Mouse (Mus musculus): ENCODE results near the gene Fibp. TPM values are rescaled to one million over a fixed set of nuclear protein-coding genes. Genes with fewer than 3 reads are reported as not detected.
"Not testable (repeated sequence)": the region's sequence is repeated elsewhere in the genome, so short reads cannot be mapped to it uniquely, and the experiment has no call there.

Fibp gene
- polyA plus RNA-seq, 1 experiment from 2014 or later: 66.7 TPM

GRCm38 (mm10) chr19:5493301-5493721 lies 32.9 kb downstream of the Fibp start:
- not testable (repeated sequence) for ATAC-seq (replicated peaks; ENCODE audit: low FRiP score); DNase-seq (ENCODE audit: low spot score); H3K4me2 ChIP-seq; H3K27ac ChIP-seq (ENCODE audit: low read depth, low read length); H3K9ac ChIP-seq (ENCODE audit: low read depth, low read length); H3K9me3 ChIP-seq (ENCODE audit: control insufficient read depth, low read length); H3K27me3 ChIP-seq (replicated peaks; ENCODE audit: control insufficient read depth, insufficient read depth, low read length)
- H3K4me3 ChIP-seq (ENCODE audit: low read depth, low read length): peak overlapping the region; percentile 15; the same call in 1 of the 2 replicates
- H3K4me1 ChIP-seq (replicated peaks; ENCODE audit: control insufficient read depth, insufficient read depth, low read length): peaks cover 19% of the 10 kb centered on the region
- peaks cover 52% of the 10 kb centered on the region for H3K36me3 ChIP-seq (ENCODE audit: control insufficient read depth, insufficient read depth, low read length)
- 84% methylated on average over 9 of the region's 9 CpGs for WGBS

DNA sequence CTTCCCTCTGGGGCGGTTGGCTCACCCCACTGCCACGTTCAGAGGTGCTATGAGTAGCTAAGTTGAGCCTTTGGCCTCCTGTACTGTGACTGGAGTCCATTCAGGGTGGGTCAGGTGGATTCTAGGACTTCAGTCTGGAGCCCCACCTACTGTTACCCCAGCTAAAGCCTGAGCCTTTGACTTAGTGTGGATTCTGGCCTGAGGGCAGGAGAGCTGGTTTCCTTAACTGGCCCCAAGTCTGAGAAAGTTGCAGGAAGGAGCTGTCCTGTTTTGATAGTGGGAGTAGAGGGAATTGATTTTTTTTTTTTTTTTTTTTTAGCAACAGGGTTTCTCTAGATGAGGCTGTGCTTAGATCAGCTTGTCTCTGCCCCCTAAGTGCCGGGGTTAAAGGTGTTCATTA lies 33.9 kb downstream of the Fibp start:
- H3K36me3 ChIP-seq (ENCODE audit: control insufficient read depth, insufficient read depth, low read length): peaks cover 52% of the 10 kb centered on the region
- no peak overlapping the region for H3K9ac ChIP-seq (ENCODE audit: low read depth, low read length)
- no peak overlapping the region for H3K4me3 ChIP-seq (ENCODE audit: low read depth, low read length)
- ATAC-seq (replicated peaks; ENCODE audit: low FRiP score): no peak
- DNase-seq (ENCODE audit: low spot score): no peak
- H3K27me3 ChIP-seq (replicated peaks; ENCODE audit: control insufficient read depth, insufficient read depth, low read length): no peaks in the 10 kb centered on the region
- H3K4me2 ChIP-seq: no peak overlapping the region
- 84% methylated on average over 3 of the region's 3 CpGs for WGBS
- H3K4me1 ChIP-seq (replicated peaks; ENCODE audit: control insufficient read depth, insufficient read depth, low read length): peaks cover 16% of the 10 kb centered on the region
- no peak overlapping the region for H3K27ac ChIP-seq (ENCODE audit: low read depth, low read length)
- H3K9me3 ChIP-seq (ENCODE audit: control insufficient read depth, low read length): no peaks in the 10 kb centered on the region

DNA sequence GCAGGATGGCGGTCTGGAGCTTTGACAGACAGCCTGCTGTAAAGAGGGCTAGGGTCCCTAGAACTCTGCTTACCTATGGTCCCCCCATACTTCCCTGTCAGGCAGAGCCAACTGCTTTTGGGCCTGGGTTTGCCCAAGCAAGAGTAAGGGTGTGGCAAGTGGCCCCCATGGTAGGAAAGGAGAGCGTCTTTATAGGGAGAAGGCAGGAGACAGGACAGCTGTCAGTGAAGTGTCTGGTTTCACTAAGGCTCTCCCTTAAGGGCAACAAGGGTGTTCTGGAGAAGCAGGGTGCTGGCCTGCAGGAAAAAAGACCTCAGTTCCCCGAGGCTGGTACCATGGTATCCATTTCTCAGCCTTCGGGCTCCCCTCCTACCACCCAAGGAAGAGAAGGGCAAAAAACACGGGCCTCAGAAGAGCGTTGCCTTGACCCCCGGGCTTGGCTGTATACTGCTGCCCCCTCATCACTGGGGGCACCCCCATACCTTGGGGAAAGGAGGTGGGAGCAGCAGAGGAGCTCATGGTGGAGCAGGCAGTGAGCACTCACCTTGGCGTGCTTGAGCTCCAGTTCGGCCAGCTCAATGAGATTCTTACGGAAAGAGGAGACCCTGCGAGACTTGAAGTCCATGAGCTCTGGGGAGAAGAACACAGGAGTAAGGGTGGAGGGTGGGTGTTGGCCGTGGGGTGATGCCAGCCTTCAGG lies 35.1 kb downstream of the Fibp start:
- DNase-seq (ENCODE audit: low spot score) (no peak), ATAC-seq (replicated peaks; ENCODE audit: low FRiP score) (no peak)
- Histone ChIP-seq H3K27ac (ENCODE audit: low read depth, low read length) (no peak overlapping the region), H3K4me3 (ENCODE audit: low read depth, low read length) (no peak overlapping the region), H3K9ac (ENCODE audit: low read depth, low read length) (no peak overlapping the region), H3K9me3 (ENCODE audit: control insufficient read depth, low read length) (no peaks in the 10 kb centered on the region), H3K36me3 (ENCODE audit: control insufficient read depth, insufficient read depth, low read length) (peaks cover 52% of the 10 kb centered on the region), H3K4me1 (replicated peaks; ENCODE audit: control insufficient read depth, insufficient read depth, low read length) (peaks cover 12% of the 10 kb centered on the region), H3K4me2 (no peak overlapping the region), H3K27me3 (replicated peaks; ENCODE audit: control insufficient read depth, insufficient read depth, low read length) (no peaks in the 10 kb centered on the region)
- WGBS: 80% methylated on average over 12 of the region's 12 CpGs

- peaks cover 52% of the 10 kb centered on the region for H3K36me3 ChIP-seq (ENCODE audit: control insufficient read depth, insufficient read depth, low read length)
- H3K9me3 ChIP-seq (ENCODE audit: control insufficient read depth, low read length): no peaks in the 10 kb centered on the region
- no peak for ATAC-seq (replicated peaks; ENCODE audit: low FRiP score)
- H3K27me3 ChIP-seq (replicated peaks; ENCODE audit: control insufficient read depth, insufficient read depth, low read length): no peaks in the 10 kb centered on the region
- no peak overlapping the region for H3K4me3 ChIP-seq (ENCODE audit: low read depth, low read length)
- H3K9ac ChIP-seq (ENCODE audit: low read depth, low read length): no peak overlapping the region
- H3K4me1 ChIP-seq (replicated peaks; ENCODE audit: control insufficient read depth, insufficient read depth, low read length): peaks cover 12% of the 10 kb centered on the region
- no peak overlapping the region for H3K27ac ChIP-seq (ENCODE audit: low read depth, low read length)
- 83% methylated on average over 16 of the region's 16 CpGs for WGBS
- H3K4me2 ChIP-seq: no peak overlapping the region
- DNase-seq (ENCODE audit: low spot score): no peak
Measured at GRCm38 (mm10) chr19:5496052-5496370, 35.6 kb downstream of the Fibp start.

DNA sequence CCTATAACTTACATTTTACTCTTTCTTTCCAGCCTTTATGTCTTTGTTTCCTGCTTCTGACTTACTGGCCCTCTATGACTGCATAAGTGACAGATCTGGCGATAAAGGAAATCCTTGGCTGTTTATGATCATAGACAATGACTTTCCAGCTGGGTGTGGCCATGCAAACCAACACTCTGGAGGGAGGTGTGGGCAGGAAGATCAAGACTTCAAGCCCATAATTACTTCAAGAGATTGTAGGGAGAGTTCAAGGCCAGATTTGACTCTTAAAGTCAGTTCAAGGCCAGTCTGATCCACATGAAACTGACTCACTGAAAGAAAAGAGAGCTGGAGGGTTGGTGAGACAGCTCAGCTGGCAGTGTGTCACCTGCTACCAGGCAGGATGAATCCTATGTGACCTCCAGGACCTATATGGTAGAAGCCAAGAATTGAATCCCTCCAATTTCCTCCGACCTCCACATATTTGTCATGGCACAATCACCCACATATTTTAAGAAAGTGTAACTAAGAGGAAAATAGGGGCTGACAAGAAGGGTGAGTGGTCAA lies 40.0 kb downstream of the Fibp start:
- H3K4me2 ChIP-seq: no peak overlapping the region
- peaks cover 22% of the 10 kb centered on the region; the same call in 1 of the 2 replicates for H3K36me3 ChIP-seq (ENCODE audit: control insufficient read depth, insufficient read depth, low read length)
- H3K4me1 ChIP-seq (replicated peaks; ENCODE audit: control insufficient read depth, insufficient read depth, low read length): no peaks in the 10 kb centered on the region
- 86% methylated on average over 2 of the region's 2 CpGs for WGBS
- DNase-seq (ENCODE audit: low spot score) (no peak), ATAC-seq (replicated peaks; ENCODE audit: low FRiP score) (no peak)
- H3K27ac ChIP-seq (ENCODE audit: low read depth, low read length): no peak overlapping the region
- H3K9ac ChIP-seq (ENCODE audit: low read depth, low read length): no peak overlapping the region
- H3K9me3 ChIP-seq (ENCODE audit: control insufficient read depth, low read length): no peaks in the 10 kb centered on the region
- H3K27me3 ChIP-seq (replicated peaks; ENCODE audit: control insufficient read depth, insufficient read depth, low read length): no peaks in the 10 kb centered on the region
- H3K4me3 ChIP-seq (ENCODE audit: low read depth, low read length): no peak overlapping the region

- Histone ChIP-seq H3K27ac (ENCODE audit: low read depth, low read length) (no peak within 1 kb of the TSS), H3K9me3 (ENCODE audit: control insufficient read depth, low read length) (no peaks in the 10 kb centered on the region), H3K4me3 (ENCODE audit: low read depth, low read length) (no peak within 1 kb of the TSS), H3K27me3 (replicated peaks; ENCODE audit: control insufficient read depth, insufficient read depth, low read length) (no peaks in the 10 kb centered on the region), H3K4me2 (no peak within 1 kb of the TSS), H3K9ac (ENCODE audit: low read depth, low read length) (no peak within 1 kb of the TSS), H3K36me3 (ENCODE audit: control insufficient read depth, insufficient read depth, low read length) (no peaks in the 10 kb centered on the region), H3K4me1 (replicated peaks; ENCODE audit: control insufficient read depth, insufficient read depth, low read length) (no peaks in the 10 kb centered on the region)
- DNase-seq (ENCODE audit: low spot score) (no peak), ATAC-seq (replicated peaks; ENCODE audit: low FRiP score) (no peak)
- 66% methylated on average over 17 of the region's 17 CpGs for WGBS
Measured at GRCm38 (mm10) chr19:5503687-5504086, 43.3 kb downstream of the Fibp start, which contains the start of gene 1700020D05Rik. TSS of gene 1700020D05Rik (minus strand) at chr19:5503787.

DNA sequence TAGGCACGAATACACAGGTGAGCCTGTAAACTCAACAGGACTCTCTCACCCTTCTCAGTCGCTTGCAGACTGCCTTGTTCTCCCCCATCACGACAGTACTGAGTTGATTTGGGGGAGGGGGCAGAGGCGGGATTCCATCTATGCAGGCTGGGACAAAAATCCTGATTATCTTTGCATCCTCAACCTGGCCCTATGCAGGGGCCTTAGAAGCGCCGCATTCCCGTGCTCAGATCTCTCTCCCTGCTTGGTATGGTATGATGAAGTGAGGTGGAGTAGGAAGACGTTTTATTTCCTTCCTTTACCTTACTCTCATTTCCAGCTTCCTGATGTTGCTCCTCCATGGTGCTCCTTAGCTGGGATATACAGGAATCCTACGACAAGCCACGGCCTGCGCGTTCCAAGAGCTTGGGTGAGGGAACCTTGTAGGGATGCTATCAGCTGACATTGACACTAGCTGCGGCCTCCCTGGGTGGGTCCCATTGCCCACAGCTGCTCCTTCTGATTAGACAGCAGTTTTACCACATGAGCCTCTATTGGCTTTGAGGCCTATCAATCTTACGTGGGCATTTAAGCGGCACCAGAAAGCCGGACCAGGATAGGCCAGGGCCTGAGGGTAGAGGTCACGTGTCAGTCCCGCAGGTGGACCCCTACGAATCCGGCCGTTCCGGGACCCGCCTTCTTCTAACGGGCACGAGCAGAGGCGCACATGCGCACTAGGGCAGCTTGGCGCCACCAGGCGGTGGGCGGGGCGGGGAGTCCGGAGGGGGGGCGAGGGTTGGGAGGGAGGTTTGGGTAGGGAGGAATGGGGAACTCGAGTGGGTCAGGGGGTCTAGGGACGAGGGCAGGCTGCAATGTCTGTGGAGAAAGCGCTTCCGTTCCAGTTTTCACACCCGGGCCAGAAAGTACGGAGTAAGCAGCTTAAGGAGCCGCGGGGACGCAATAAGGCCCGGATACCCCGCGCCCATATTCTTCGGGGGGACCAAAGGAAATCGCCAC lies 49.9 kb downstream of the Fibp start, which contains the start of gene Snx32:
TSS of gene Snx32 (minus strand) at position 508 of the 996 bp plus-strand sequence.
- Histone ChIP-seq H3K9ac (ENCODE audit: low read depth, low read length) (peak within 1 kb of the TSS; percentile 73), H3K27me3 (replicated peaks; ENCODE audit: control insufficient read depth, insufficient read depth, low read length) (no peaks in the 10 kb centered on the region), H3K4me2 (peak within 1 kb of the TSS; percentile 93), H3K27ac (ENCODE audit: low read depth, low read length) (peak within 1 kb of the TSS; percentile 44), H3K36me3 (ENCODE audit: control insufficient read depth, insufficient read depth, low read length) (no peaks in the 10 kb centered on the region), H3K4me3 (ENCODE audit: low read depth, low read length) (peak within 1 kb of the TSS; percentile 65), H3K9me3 (ENCODE audit: control insufficient read depth, low read length) (no peaks in the 10 kb centered on the region), H3K4me1 (replicated peaks; ENCODE audit: control insufficient read depth, insufficient read depth, low read length) (peaks cover 15% of the 10 kb centered on the region)
- ATAC-seq (replicated peaks; ENCODE audit: low FRiP score) (peak; percentile 99), DNase-seq (ENCODE audit: low spot score) (peak; percentile 92)
- 3% methylated on average over 46 of the region's 47 CpGs for WGBS

DNA sequence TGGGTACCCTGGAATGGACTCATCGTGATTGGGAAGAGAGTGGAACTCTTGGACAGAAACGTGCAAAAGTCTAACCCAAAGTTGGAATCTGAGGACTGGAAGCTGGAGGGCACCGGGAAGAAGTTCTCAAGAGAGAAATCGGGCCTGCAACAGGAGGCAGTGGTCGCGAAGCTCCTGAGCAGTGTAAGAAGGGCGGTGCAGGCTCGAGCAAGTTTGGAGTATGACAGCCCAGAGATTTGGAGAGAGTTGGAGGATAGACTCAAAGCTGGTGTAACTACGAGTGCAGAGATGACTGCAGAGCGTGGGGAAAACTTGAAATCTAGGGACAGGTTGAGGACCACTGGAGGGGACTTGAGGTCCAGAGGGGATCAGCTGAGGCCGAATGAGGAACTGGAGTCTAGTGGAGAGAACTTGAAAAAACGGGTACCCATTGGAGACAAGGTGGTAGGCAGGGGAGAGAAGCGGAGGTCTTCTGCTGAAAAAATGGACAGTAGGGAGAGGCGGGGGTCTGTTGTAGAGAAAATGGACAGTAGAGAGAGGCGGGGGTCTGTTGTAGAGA lies 50.7 kb downstream of the Fibp start:
- DNase-seq (ENCODE audit: low spot score) (no peak), ATAC-seq (replicated peaks; ENCODE audit: low FRiP score) (no peak)
- peak overlapping the region; percentile 26; the same call in 1 of the 2 replicates for H3K27ac ChIP-seq (ENCODE audit: low read depth, low read length)
- H3K4me3 ChIP-seq (ENCODE audit: low read depth, low read length): peak overlapping the region; percentile 65
- no peaks in the 10 kb centered on the region for H3K27me3 ChIP-seq (replicated peaks; ENCODE audit: control insufficient read depth, insufficient read depth, low read length)
- no peaks in the 10 kb centered on the region for H3K9me3 ChIP-seq (ENCODE audit: control insufficient read depth, low read length)
- H3K36me3 ChIP-seq (ENCODE audit: control insufficient read depth, insufficient read depth, low read length): no peaks in the 10 kb centered on the region
- H3K9ac ChIP-seq (ENCODE audit: low read depth, low read length): peak overlapping the region; percentile 73
- peak overlapping the region; percentile 93 for H3K4me2 ChIP-seq
- H3K4me1 ChIP-seq (replicated peaks; ENCODE audit: control insufficient read depth, insufficient read depth, low read length): peaks cover 15% of the 10 kb centered on the region
- WGBS: 38% methylated on average over 15 of the region's 15 CpGs

All from liver, embryonic 11.5 days (tissue).